Mouse (Mus musculus) forebrain, embryonic 14.5 days (tissue): ENCODE measurements around the gene Il17rd. TPM values are rescaled to one million over a fixed set of nuclear protein-coding genes. Genes with fewer than 3 reads are reported as not detected.

Source experiments
- ATAC-seq: fragments of 200-750 bp; cut with Nextera tagmentation; 2 replicates; pipeline ENCODE4 v1.8.0; 2017; ENCODE audit warnings: mild to moderate bottlenecking, moderate library complexity
- DNase-seq: peaks from one replicate; pipeline ENCODE4 v3.0.0-alpha.2; 2015; ENCODE audit warnings: low spot score
- H3K27ac ChIP-seq: fragments of 300-500 bp; sonication (generic); 2 replicates; pipeline ENCODE4 v1.5.1; 2014; ENCODE audit warnings: low read depth, mild to moderate bottlenecking, control low read depth, low read length, moderate library complexity
- H3K27me3 ChIP-seq: fragments of 300-500 bp; sonication (generic); replicated peaks from 2 replicates; pipeline ENCODE4 v1.6.1; 2014; ENCODE audit warnings: low read length, control low read depth, mixed read lengths; ENCODE audit not compliant: control insufficient read depth, insufficient read depth
- H3K36me3 ChIP-seq: fragments of 300-500 bp; sonication (generic); 2 replicates; pipeline ENCODE4 v1.6.1; 2014; ENCODE audit warnings: low read length, control low read depth; ENCODE audit not compliant: control insufficient read depth, insufficient read depth
- H3K4me1 ChIP-seq: fragments of 300-500 bp; sonication (generic); 2 replicates; pipeline ENCODE4 v1.6.1; 2014; ENCODE audit warnings: antibody characterized with exemption, low read length, control low read depth; ENCODE audit not compliant: control insufficient read depth, insufficient read depth
- H3K4me2 ChIP-seq: fragments of 300-500 bp; sonication (generic); 2 replicates; pipeline ENCODE4 v1.6.1; 2014; ENCODE audit warnings: mild to moderate bottlenecking, control low read depth, low read length
- H3K4me3 ChIP-seq: fragments of 300-500 bp; sonication (generic); 2 replicates; pipeline ENCODE4 v1.5.1; 2014; ENCODE audit warnings: low read depth, low read length, control low read depth
- H3K9ac ChIP-seq: fragments of 300-500 bp; sonication (generic); 2 replicates; pipeline ENCODE4 v1.6.1; 2014; ENCODE audit warnings: mild to moderate bottlenecking, low read length, control low read depth, moderate library complexity
- H3K9me3 ChIP-seq: fragments of 300-500 bp; sonication (generic); replicated peaks from 2 replicates; pipeline ENCODE4 v1.6.1; 2016; ENCODE audit warnings: low read length, control low read depth, mixed read lengths; ENCODE audit not compliant: control insufficient read depth
- whole genome bisulfite sequencing: fragments of 180-500 bp; shearing (Covaris S2); extraction: QIAGEN DNeasy Blood & Tissue Kit; methylation state at CpG from one replicate; pipeline ENCODE4 v1.1.7; 2014; 5-methylcytosine and 5-hydroxymethylcytosine counted together
- polyA plus RNA-seq: library from polyadenylated mRNA; unstranded; fragments of >200 nt; fragmentation: Nextera tagmentation; extraction: Ambion mirVana; gene quantifications from 2 replicates; pipeline ENCODE4 v1.2.1, GENCODE M21; 2014

The Il17rd gene
- polyA plus RNA-seq, 1 experiment from 2014 or later = 1.3 TPM

GRCm38 (mm10) chr14:27096779-27097178 is 58.0 kb downstream of the Il17rd start:
- Histone ChIP-seq H3K9ac (no peak overlapping the region), H3K4me1 (no peaks in the 10 kb centered on the region), H3K27ac (no peak overlapping the region), H3K4me3 (no peak overlapping the region), H3K4me2 (no peak overlapping the region), H3K9me3 (no peaks in the 10 kb centered on the region), H3K27me3 (no peaks in the 10 kb centered on the region), H3K36me3 (peaks cover 9% of the 10 kb centered on the region; the same call in 1 of the 2 replicates)
- DNase-seq = peak; percentile 93
- 3% methylated on average over 3 of the region's 3 CpGs for WGBS
- peak; percentile 54 for ATAC-seq

DNA sequence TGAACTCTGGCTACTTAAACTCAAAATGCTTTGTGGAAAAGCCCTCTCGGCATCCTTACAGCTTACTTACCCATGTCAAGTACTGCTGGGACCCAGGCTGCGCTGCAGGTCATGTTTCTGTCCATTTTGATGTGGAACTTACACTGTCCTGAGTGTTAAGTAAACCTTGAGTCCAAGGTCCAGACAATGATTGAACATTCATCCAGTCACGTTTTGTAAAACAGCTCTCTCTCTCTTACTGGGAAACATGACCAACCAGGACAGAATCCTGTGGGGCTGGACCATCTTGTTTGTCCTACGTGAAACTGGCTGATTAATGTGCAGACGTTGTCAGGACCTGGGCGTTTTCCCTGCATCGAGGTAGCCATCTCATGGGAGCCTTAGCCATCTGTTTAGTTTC is 63.0 kb downstream of the Il17rd start:
- Histone ChIP-seq H3K9me3 (no peaks in the 10 kb centered on the region), H3K4me3 (no peak overlapping the region), H3K4me2 (no peak overlapping the region), H3K27ac (no peak overlapping the region), H3K36me3 (peaks cover 9% of the 10 kb centered on the region; the same call in 1 of the 2 replicates), H3K4me1 (no peaks in the 10 kb centered on the region), H3K27me3 (no peaks in the 10 kb centered on the region), H3K9ac (no peak overlapping the region)
- no peak for ATAC-seq
- no peak for DNase-seq
- 82% methylated on average over 7 of the region's 7 CpGs for WGBS

DNA sequence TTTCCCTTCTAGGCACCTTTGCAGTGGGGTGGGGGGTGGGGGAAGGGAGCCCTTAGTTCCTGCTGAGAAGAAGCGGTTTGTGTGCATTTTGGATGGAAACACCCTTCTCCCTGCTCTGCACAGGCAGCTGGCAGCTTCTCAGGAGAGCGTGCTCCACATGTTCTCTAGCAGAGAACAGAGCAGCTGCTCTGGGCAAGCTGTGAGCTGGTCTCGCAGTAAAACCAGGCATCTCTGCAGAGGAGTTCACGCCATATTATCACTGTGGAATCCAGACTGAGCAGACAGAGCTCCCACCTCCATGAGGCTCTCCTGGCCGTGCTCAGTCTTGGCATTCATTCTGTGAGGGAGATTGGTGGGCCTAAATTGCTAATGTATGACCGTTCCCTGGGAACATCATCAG is 64.0 kb downstream of the Il17rd start:
- Histone ChIP-seq H3K4me1 (no peaks in the 10 kb centered on the region), H3K27me3 (no peaks in the 10 kb centered on the region), H3K4me2 (no peak overlapping the region), H3K9ac (no peak overlapping the region), H3K9me3 (no peaks in the 10 kb centered on the region), H3K36me3 (peaks cover 9% of the 10 kb centered on the region; the same call in 1 of the 2 replicates), H3K4me3 (no peak overlapping the region), H3K27ac (no peak overlapping the region)
- ATAC-seq = 0 out of 2 replicates have a peak, but pooled peaks have one; percentile 44
- no peak for DNase-seq
- 69% methylated on average over 6 of the region's 6 CpGs for WGBS

GRCm38 (mm10) chr14:27105731-27106457 is 67.2 kb downstream of the Il17rd start:
- H3K4me1 ChIP-seq = 0 out of 2 replicates have a peak, but pooled peaks cover 2% of the 10 kb centered on the region
- DNase-seq = no peak
- no peaks in the 10 kb centered on the region for H3K27me3 ChIP-seq
- WGBS = 68% methylated on average over 12 of the region's 12 CpGs
- no peak for ATAC-seq
- no peaks in the 10 kb centered on the region for H3K9me3 ChIP-seq
- H3K4me2 ChIP-seq = no peak overlapping the region
- H3K36me3 ChIP-seq = no peaks in the 10 kb centered on the region
- no peak overlapping the region for H3K27ac ChIP-seq
- no peak overlapping the region for H3K9ac ChIP-seq
- H3K4me3 ChIP-seq = no peak overlapping the region

DNA sequence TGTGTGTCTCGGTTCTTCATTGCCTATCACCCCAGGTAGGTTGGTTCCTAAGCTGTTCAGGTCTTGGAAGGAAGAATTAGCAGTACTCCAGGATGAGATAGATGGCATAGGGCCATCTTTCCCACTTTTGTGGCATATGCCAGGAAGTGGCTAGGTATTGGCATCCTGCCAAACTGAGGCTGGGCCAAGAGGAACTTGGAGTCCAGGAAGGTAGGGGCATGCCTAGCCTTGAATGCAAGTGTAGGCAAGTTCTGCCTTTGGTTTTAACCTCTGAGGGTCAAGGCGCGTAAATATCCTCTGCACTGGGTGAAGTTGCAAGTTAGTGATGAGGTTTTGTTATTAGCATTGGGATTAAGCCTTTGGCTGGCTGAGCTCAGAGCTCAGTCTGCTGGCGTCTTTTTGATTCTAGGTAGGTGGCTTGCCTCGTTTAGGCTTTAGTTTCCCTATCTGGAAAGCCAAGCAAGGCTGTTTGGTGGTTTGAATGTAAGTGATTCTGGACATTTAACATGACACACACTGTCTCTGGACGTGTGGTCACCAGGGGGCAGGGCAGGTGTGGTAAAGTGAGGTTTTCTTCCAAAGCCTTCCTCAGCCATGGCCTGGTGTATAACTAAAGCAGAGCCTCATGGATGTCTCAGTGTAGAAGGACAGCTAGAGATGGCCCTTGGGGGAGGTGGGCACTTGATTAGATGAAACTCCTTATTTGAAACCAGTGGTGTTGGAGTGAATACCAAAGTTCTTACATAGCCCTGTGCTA is 70.2 kb downstream of the Il17rd start:
- no peak for ATAC-seq

GRCm38 (mm10) chr14:27114362-27115274 is 75.9 kb downstream of the Il17rd start, which contains the start of gene Arhgef3:
Gene Arhgef3 (plus strand): TSS chr14:27114899.
- peak; percentile 35 for DNase-seq
- peak within 1 kb of the TSS; percentile 96 for H3K4me2 ChIP-seq
- no peaks in the 10 kb centered on the region for H3K36me3 ChIP-seq
- H3K4me1 ChIP-seq = peaks cover 9% of the 10 kb centered on the region; the same call in 1 of the 2 replicates
- H3K27ac ChIP-seq = no peak within 1 kb of the TSS
- WGBS = under 1% methylated on average over 56 of the region's 58 CpGs
- peaks cover 15% of the 10 kb centered on the region; the same call in 1 of the 2 replicates for H3K27me3 ChIP-seq
- peak within 1 kb of the TSS; percentile 54 for H3K9ac ChIP-seq
- ATAC-seq = peak; percentile 61
- no peaks in the 10 kb centered on the region for H3K9me3 ChIP-seq
- H3K4me3 ChIP-seq = peak within 1 kb of the TSS; percentile 48

More for the DNA sequence above, 70.2 kb downstream of the Il17rd start:
- DNase-seq = peak; percentile 46
- Histone ChIP-seq H3K36me3 (no peaks in the 10 kb centered on the region), H3K4me3 (no peak overlapping the region), H3K9me3 (no peaks in the 10 kb centered on the region), H3K27ac (no peak overlapping the region), H3K4me1 (peaks cover 2% of the 10 kb centered on the region; the same call in 1 of the 2 replicates), H3K4me2 (no peak overlapping the region), H3K27me3 (0 out of 2 replicates have a peak, but pooled peaks cover 5% of the 10 kb centered on the region), H3K9ac (no peak overlapping the region)
- 63% methylated on average over 6 of the region's 6 CpGs for WGBS

DNA sequence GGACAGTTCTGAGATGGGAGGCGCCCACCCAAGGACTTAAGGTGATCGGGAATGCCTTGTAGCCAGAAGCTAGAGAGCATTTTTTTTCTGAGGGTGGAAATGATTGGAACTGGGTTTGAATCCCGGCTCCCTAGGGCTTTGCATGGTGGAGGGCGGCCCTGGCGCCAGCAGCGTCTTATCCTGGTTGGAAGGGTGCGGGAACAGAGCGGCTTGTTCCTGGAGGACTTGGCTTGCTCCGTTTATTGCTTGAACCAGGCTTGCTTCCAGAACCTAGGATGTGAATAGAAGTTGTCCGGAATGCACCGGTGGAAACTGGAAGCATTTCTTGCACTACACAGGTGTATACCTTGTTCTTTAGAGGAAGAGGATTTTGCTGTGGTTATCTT is 76.5 kb downstream of the Il17rd start:
- H3K4me2 ChIP-seq = peak overlapping the region; percentile 96
- H3K27ac ChIP-seq = no peak overlapping the region
- 17% methylated on average over 11 of the region's 11 CpGs for WGBS
- H3K36me3 ChIP-seq = no peaks in the 10 kb centered on the region
- H3K9me3 ChIP-seq = no peaks in the 10 kb centered on the region
- DNase-seq (no peak), ATAC-seq (no peak)
- peaks cover 9% of the 10 kb centered on the region; the same call in 1 of the 2 replicates for H3K4me1 ChIP-seq
- peak overlapping the region; percentile 48 for H3K4me3 ChIP-seq
- H3K27me3 ChIP-seq = peaks cover 15% of the 10 kb centered on the region; the same call in 1 of the 2 replicates
- H3K9ac ChIP-seq = no peak overlapping the region

DNA sequence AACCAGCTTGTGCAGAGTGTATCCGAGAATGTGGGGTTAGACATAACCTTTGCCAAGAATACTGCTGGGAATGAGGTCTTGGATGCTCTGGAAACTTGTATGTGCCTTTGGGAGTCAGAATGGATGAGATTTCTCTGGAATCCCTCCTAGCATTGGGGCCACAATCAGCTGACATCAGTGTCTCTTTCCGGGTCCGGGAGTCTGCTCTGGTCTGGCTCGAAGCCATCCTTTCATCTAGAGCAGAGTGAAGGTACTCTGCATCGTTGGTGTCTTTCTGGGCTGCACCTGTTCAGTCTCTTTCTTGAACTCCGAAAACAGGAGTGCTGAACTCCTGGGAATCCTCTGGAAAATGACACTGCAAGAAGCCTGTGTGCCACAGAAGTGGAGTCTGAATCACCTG is 77.2 kb downstream of the Il17rd start:
- H3K27me3 ChIP-seq = peaks cover 15% of the 10 kb centered on the region; the same call in 1 of the 2 replicates
- DNase-seq (no peak), ATAC-seq (no peak)
- no peaks in the 10 kb centered on the region for H3K36me3 ChIP-seq
- H3K4me1 ChIP-seq = peaks cover 9% of the 10 kb centered on the region; the same call in 1 of the 2 replicates
- whole genome bisulfite sequencing = 77% methylated on average over 6 of the region's 6 CpGs
- H3K4me3 ChIP-seq = no peak overlapping the region
- no peak overlapping the region for H3K9ac ChIP-seq
- H3K4me2 ChIP-seq = no peak overlapping the region
- H3K9me3 ChIP-seq = no peaks in the 10 kb centered on the region
- H3K27ac ChIP-seq = no peak overlapping the region
